Mouse (Mus musculus): ENCODE measurements around the gene 1190002N15Rik. TPM values are rescaled to one million over a fixed set of nuclear protein-coding genes. Genes with fewer than 3 reads are reported as not detected.
A peak's percentile ranks its signal among the peaks of the same experiment; 100 is the strongest.

1190002N15Rik gene
- polyA plus RNA-seq, 1 experiment from 2014 or later = 8.7 TPM

GRCm38 (mm10) chr9:94534795-94535194 is 3.1 kb downstream of the 1190002N15Rik start:
- H3K27ac ChIP-seq (ENCODE audit: low read length) = no peak overlapping the region
- no peak for ATAC-seq (replicated peaks; ENCODE audit: extremely low read depth, insufficient read depth, low FRiP score)
- peak overlapping the region; percentile 89 for H3K4me2 ChIP-seq (ENCODE audit: low read depth, low read length)
- peaks cover 30% of the 10 kb centered on the region for H3K4me1 ChIP-seq (ENCODE audit: control insufficient read depth, insufficient read depth, low read length)
- peak overlapping the region; percentile 95; the same call in 1 of the 2 replicates for H3K9ac ChIP-seq (ENCODE audit: low read length)
- H3K36me3 ChIP-seq (ENCODE audit: control insufficient read depth, insufficient read depth) = no peaks in the 10 kb centered on the region
- H3K4me3 ChIP-seq (ENCODE audit: low read length) = peak overlapping the region; percentile 72; the same call in 1 of the 2 replicates
- H3K27me3 ChIP-seq (ENCODE audit: control insufficient read depth, insufficient read depth, low read length) = no peaks in the 10 kb centered on the region
- H3K9me3 ChIP-seq (replicated peaks; ENCODE audit: control insufficient read depth, low read length) = no peaks in the 10 kb centered on the region

- no peaks in the 10 kb centered on the region for H3K9me3 ChIP-seq (replicated peaks; ENCODE audit: control insufficient read depth, low read length)
- peak overlapping the region; percentile 76 for H3K27ac ChIP-seq (ENCODE audit: low read length)
- peak overlapping the region; percentile 37 for H3K4me3 ChIP-seq (ENCODE audit: low read length)
- ATAC-seq (replicated peaks; ENCODE audit: extremely low read depth, insufficient read depth, low FRiP score) = no peak
- H3K27me3 ChIP-seq (ENCODE audit: control insufficient read depth, insufficient read depth, low read length) = no peaks in the 10 kb centered on the region
- peak overlapping the region; percentile 61 for H3K9ac ChIP-seq (ENCODE audit: low read length)
- 40% methylated on average over 2 of the region's 2 CpGs for WGBS
- peaks cover 28% of the 10 kb centered on the region for H3K4me1 ChIP-seq (ENCODE audit: control insufficient read depth, insufficient read depth, low read length)
- peak overlapping the region; percentile 63 for H3K4me2 ChIP-seq (ENCODE audit: low read depth, low read length)
- H3K36me3 ChIP-seq (ENCODE audit: control insufficient read depth, insufficient read depth) = no peaks in the 10 kb centered on the region
Observed at GRCm38 (mm10) chr9:94534226-94534625, 3.7 kb downstream of the 1190002N15Rik start.

DNA sequence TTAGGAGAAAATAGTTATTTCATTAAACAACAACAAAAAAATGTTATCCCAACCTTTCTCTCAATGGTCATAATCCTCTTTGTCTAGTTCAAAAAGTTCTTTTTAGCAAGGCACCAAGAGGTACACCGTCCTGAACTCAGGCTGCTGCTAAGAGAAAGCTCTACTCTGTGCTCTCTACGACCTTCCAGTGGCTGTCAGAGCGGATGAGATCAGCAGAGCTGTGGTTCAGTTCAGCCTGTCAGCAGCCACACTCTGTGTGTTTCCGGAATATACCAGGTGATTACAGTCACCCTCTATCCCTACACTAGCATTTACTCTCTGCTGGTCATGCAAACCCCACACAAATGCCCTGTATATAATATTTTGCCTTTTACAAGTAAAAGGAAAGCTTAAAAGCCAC is 4.2 kb downstream of the 1190002N15Rik start:
- ATAC-seq (replicated peaks; ENCODE audit: extremely low read depth, insufficient read depth, low FRiP score) = no peak
- H3K4me3 ChIP-seq (ENCODE audit: low read length) = peak overlapping the region; percentile 37
- WGBS = 13% methylated on average over 4 of the region's 4 CpGs
- H3K4me2 ChIP-seq (ENCODE audit: low read depth, low read length) = peak overlapping the region; percentile 63
- H3K9ac ChIP-seq (ENCODE audit: low read length) = peak overlapping the region; percentile 61
- peaks cover 30% of the 10 kb centered on the region for H3K4me1 ChIP-seq (ENCODE audit: control insufficient read depth, insufficient read depth, low read length)
- no peaks in the 10 kb centered on the region for H3K36me3 ChIP-seq (ENCODE audit: control insufficient read depth, insufficient read depth)
- H3K9me3 ChIP-seq (replicated peaks; ENCODE audit: control insufficient read depth, low read length) = no peaks in the 10 kb centered on the region
- no peaks in the 10 kb centered on the region for H3K27me3 ChIP-seq (ENCODE audit: control insufficient read depth, insufficient read depth, low read length)
- H3K27ac ChIP-seq (ENCODE audit: low read length) = peak overlapping the region; percentile 76

GRCm38 (mm10) chr9:94529987-94530386 is 7.9 kb downstream of the 1190002N15Rik start:
- H3K9me3 ChIP-seq (replicated peaks; ENCODE audit: control insufficient read depth, low read length) = no peaks in the 10 kb centered on the region
- H3K36me3 ChIP-seq (ENCODE audit: control insufficient read depth, insufficient read depth) = no peaks in the 10 kb centered on the region
- H3K27ac ChIP-seq (ENCODE audit: low read length) = no peak overlapping the region
- no peaks in the 10 kb centered on the region for H3K27me3 ChIP-seq (ENCODE audit: control insufficient read depth, insufficient read depth, low read length)
- H3K4me2 ChIP-seq (ENCODE audit: low read depth, low read length) = no peak overlapping the region
- peaks cover 43% of the 10 kb centered on the region for H3K4me1 ChIP-seq (ENCODE audit: control insufficient read depth, insufficient read depth, low read length)
- ATAC-seq (replicated peaks; ENCODE audit: extremely low read depth, insufficient read depth, low FRiP score) = no peak
- H3K9ac ChIP-seq (ENCODE audit: low read length) = no peak overlapping the region
- H3K4me3 ChIP-seq (ENCODE audit: low read length) = no peak overlapping the region

DNA sequence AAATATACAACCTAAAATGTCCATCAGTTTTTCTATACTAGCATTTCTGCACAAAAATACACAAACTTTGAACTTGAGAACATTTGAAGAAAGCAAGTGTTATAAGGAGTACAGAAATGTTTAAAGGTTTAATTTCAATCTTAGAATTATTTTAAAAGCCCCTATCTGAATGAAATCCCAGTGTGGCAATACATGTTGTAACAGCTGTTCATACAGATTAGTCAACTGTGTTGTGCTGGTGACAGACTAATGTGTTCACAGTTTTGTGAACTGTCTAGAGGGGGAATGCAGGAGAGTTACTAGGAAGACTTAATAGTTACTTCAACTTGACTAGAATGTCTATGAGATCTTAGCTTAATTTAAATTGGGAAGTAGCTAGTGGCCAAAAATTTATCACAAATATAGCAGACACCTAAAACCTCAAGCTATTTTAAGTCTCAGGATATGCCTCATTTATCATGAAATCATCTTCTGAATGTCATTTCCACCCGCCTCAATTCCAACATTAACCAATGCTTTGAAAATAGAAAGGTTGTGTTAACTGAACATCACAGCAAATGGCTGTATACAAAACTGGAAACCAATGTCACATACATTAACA is 8.6 kb downstream of the 1190002N15Rik start:
- H3K4me1 ChIP-seq (ENCODE audit: control insufficient read depth, insufficient read depth, low read length) = peaks cover 44% of the 10 kb centered on the region
- no peak for ATAC-seq (replicated peaks; ENCODE audit: extremely low read depth, insufficient read depth, low FRiP score)
- 43% methylated on average over 1 of the region's 1 CpGs for WGBS

GRCm38 (mm10) chr9:94526473-94526872 is 11.4 kb downstream of the 1190002N15Rik start:
- Histone ChIP-seq H3K36me3 (ENCODE audit: control insufficient read depth, insufficient read depth) (peaks cover 2% of the 10 kb centered on the region; the same call in 1 of the 2 replicates), H3K9me3 (replicated peaks; ENCODE audit: control insufficient read depth, low read length) (no peaks in the 10 kb centered on the region), H3K27ac (ENCODE audit: low read length) (peak overlapping the region; percentile 48; the same call in 1 of the 2 replicates), H3K27me3 (ENCODE audit: control insufficient read depth, insufficient read depth, low read length) (no peaks in the 10 kb centered on the region), H3K4me2 (ENCODE audit: low read depth, low read length) (peak overlapping the region; percentile 4; the same call in 1 of the 2 replicates), H3K4me1 (ENCODE audit: control insufficient read depth, insufficient read depth, low read length) (peaks cover 30% of the 10 kb centered on the region), H3K4me3 (ENCODE audit: low read length) (no peak overlapping the region), H3K9ac (ENCODE audit: low read length) (no peak overlapping the region)
- ATAC-seq (replicated peaks; ENCODE audit: extremely low read depth, insufficient read depth, low FRiP score) = 0 out of 2 replicates have a peak, but pooled peaks have one; percentile 52
- 47% methylated on average over 7 of the region's 7 CpGs for WGBS

More for the DNA sequence above, 8.6 kb downstream of the 1190002N15Rik start:
- Histone ChIP-seq H3K27me3 (ENCODE audit: control insufficient read depth, insufficient read depth, low read length) (no peaks in the 10 kb centered on the region), H3K9me3 (replicated peaks; ENCODE audit: control insufficient read depth, low read length) (no peaks in the 10 kb centered on the region), H3K9ac (ENCODE audit: low read length) (no peak overlapping the region), H3K4me2 (ENCODE audit: low read depth, low read length) (no peak overlapping the region), H3K4me3 (ENCODE audit: low read length) (no peak overlapping the region), H3K36me3 (ENCODE audit: control insufficient read depth, insufficient read depth) (peaks cover 2% of the 10 kb centered on the region; the same call in 1 of the 2 replicates), H3K27ac (ENCODE audit: low read length) (no peak overlapping the region)

DNA sequence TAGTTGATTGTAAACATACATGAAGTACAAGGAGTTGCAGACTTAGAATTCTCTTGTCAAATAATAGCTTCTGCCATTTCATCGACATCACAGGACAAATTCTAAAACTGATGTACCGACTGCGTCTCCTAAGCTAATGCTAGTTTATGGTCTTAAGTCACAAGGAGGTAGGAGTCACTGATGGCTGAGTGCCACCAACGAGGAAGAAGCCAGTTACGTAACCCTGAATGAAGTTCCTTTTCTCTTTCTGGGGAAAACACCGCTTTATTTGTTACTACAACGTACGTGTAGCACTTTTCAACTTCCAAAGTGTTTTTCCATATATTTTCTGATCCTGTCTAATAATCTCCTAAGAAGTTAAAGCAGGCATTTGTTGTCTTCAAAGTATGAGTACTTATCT is 25.6 kb downstream of the 1190002N15Rik start:
- ATAC-seq (replicated peaks; ENCODE audit: extremely low read depth, insufficient read depth, low FRiP score) = no peak
- Histone ChIP-seq H3K4me3 (ENCODE audit: low read length) (no peak overlapping the region), H3K27me3 (ENCODE audit: control insufficient read depth, insufficient read depth, low read length) (no peaks in the 10 kb centered on the region), H3K4me1 (ENCODE audit: control insufficient read depth, insufficient read depth, low read length) (peaks cover 18% of the 10 kb centered on the region), H3K9me3 (replicated peaks; ENCODE audit: control insufficient read depth, low read length) (no peaks in the 10 kb centered on the region), H3K4me2 (ENCODE audit: low read depth, low read length) (no peak overlapping the region), H3K27ac (ENCODE audit: low read length) (no peak overlapping the region), H3K36me3 (ENCODE audit: control insufficient read depth, insufficient read depth) (no peaks in the 10 kb centered on the region), H3K9ac (ENCODE audit: low read length) (no peak overlapping the region)
- WGBS = 86% methylated on average over 8 of the region's 8 CpGs

DNA sequence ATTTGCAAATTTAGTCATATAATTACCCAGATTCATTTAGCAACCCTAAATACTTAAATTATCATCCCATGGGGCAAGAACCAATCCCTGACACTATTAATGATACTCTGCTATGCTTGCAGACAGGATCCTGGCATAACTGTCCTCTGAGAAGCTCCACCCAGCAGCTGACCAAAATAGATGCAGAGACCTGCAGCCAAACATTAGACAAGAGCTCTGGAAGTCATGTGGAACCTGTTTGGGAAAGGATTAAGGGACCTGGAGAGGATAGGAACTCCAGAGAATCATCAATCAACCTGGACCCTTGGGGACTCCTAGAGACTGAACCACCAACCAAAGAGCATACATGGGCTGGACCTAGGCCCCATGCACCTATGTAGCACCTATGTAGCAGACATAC is 26.7 kb downstream of the 1190002N15Rik start:
- Histone ChIP-seq H3K27me3 (ENCODE audit: control insufficient read depth, insufficient read depth, low read length) (no peaks in the 10 kb centered on the region), H3K9ac (ENCODE audit: low read length) (no peak overlapping the region), H3K36me3 (ENCODE audit: control insufficient read depth, insufficient read depth) (no peaks in the 10 kb centered on the region), H3K4me2 (ENCODE audit: low read depth, low read length) (no peak overlapping the region), H3K27ac (ENCODE audit: low read length) (peak overlapping the region; percentile 64), H3K4me1 (ENCODE audit: control insufficient read depth, insufficient read depth, low read length) (peaks cover 22% of the 10 kb centered on the region), H3K9me3 (replicated peaks; ENCODE audit: control insufficient read depth, low read length) (no peaks in the 10 kb centered on the region), H3K4me3 (ENCODE audit: low read length) (no peak overlapping the region)
- no peak; the same call in 1 of the 2 replicates for ATAC-seq (replicated peaks; ENCODE audit: extremely low read depth, insufficient read depth, low FRiP score)

GRCm38 (mm10) chr9:94506980-94507379 is 30.9 kb downstream of the 1190002N15Rik start:
- Histone ChIP-seq H3K9me3 (replicated peaks; ENCODE audit: control insufficient read depth, low read length) (no peaks in the 10 kb centered on the region), H3K4me3 (ENCODE audit: low read length) (no peak overlapping the region), H3K27me3 (ENCODE audit: control insufficient read depth, insufficient read depth, low read length) (no peaks in the 10 kb centered on the region), H3K9ac (ENCODE audit: low read length) (no peak overlapping the region), H3K36me3 (ENCODE audit: control insufficient read depth, insufficient read depth) (no peaks in the 10 kb centered on the region), H3K4me1 (ENCODE audit: control insufficient read depth, insufficient read depth, low read length) (peaks cover 20% of the 10 kb centered on the region), H3K4me2 (ENCODE audit: low read depth, low read length) (peak overlapping the region; percentile 5; the same call in 1 of the 2 replicates), H3K27ac (ENCODE audit: low read length) (peak overlapping the region; percentile 50)
- WGBS = 48% methylated on average over 1 of the region's 1 CpGs
- ATAC-seq (replicated peaks; ENCODE audit: extremely low read depth, insufficient read depth, low FRiP score) = peak; percentile 75
